9 mouse cellular contexts compared by ENCODE assay signal in the genomic region with DNA sequence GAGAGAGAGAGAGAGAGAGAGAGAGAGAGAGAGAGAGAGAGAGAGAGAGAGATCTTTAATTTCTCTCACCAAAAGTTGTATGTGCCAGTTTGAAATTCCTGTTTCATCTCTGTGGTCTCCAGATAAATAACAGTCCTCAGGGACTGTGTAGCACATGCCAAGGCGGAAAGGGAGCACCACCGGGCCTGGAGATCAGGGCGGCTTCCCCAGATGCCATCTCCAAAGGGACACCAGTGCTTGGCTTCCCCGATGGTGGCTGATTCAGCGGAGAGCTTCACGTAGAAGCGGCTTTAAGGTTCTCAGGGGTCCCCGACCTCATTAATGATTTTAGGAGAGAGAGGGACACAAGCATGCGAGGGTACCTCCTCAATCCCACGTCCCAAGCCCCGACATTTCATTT.
DNase-seq lines count a peak whose midpoint lies in the region; ATAC-seq and TF ChIP-seq lines count a peak whose summit lies in the region.
"Had no signal": no experiment of that assay in that cellular context is flagged by ENCODE, and none has a peak within 500 bp of the region (broad histone marks: within the 10 kb centered on the region; RNA-seq: fewer than 3 reads in every experiment).

No protein-coding gene starts in this region.

- peak overlapping the region; percentile 47 for H3K4me2 ChIP-seq in heart, embryonic 11.5 days
- H3K4me2 ChIP-seq in forebrain, embryonic 11.5 days (ENCODE audit: low read depth, low read length, severe bottlenecking): peak overlapping the region; percentile 19

- WGBS in heart, embryonic 11.5 days (ENCODE audit: insufficient replicate concordance): 24% methylated on average over 11 of the region's 11 CpGs
- 23% methylated on average over 11 of the region's 11 CpGs for WGBS in forebrain, embryonic 11.5 days
- 25% methylated on average over 11 of the region's 11 CpGs for WGBS in midbrain, embryonic 10.5 days

- H3K9ac ChIP-seq in heart, embryonic 11.5 days (ENCODE audit: low read depth, low read length): no peak overlapping the region
- H3K9ac ChIP-seq in forebrain, embryonic 11.5 days (ENCODE audit: low read length): no peak overlapping the region

- H3K27ac ChIP-seq in heart, embryonic 11.5 days (ENCODE audit: low read depth, low read length): no peak overlapping the region
- H3K27ac ChIP-seq in forebrain, embryonic 11.5 days (ENCODE audit: low read depth, low read length): no peak overlapping the region
- peak overlapping the region; percentile 82 for H3K27ac ChIP-seq in midbrain, embryonic 10.5 days (replicated peaks)

- H3K36me3 ChIP-seq in heart, embryonic 11.5 days (ENCODE audit: control insufficient read depth, insufficient read depth, low read length): no peaks in the 10 kb centered on the region
- no peaks in the 10 kb centered on the region for H3K36me3 ChIP-seq in E14TG2a.4 (ENCODE audit: insufficient read depth, low read length)
- no peaks in the 10 kb centered on the region for H3K36me3 ChIP-seq in forebrain, embryonic 11.5 days (ENCODE audit: control insufficient read depth, insufficient read depth, low read length)
- no peaks in the 10 kb centered on the region for H3K36me3 ChIP-seq in midbrain, embryonic 10.5 days

- TF ChIP-seq CTCF in E14TG2a.4 (conservative IDR thresholded peaks at IDR 0.05; ENCODE audit: low read length): no peak

- H3K4me1 ChIP-seq in heart, embryonic 11.5 days (ENCODE audit: control insufficient read depth, insufficient read depth, low read length): 0 out of 2 replicates have a peak, but pooled peaks cover 2% of the 10 kb centered on the region
- peaks cover 29% of the 10 kb centered on the region for H3K4me1 ChIP-seq in E14TG2a.4 (replicated peaks; ENCODE audit: low read depth, low read length)
- H3K4me1 ChIP-seq in forebrain, embryonic 11.5 days (replicated peaks; ENCODE audit: control insufficient read depth, insufficient read depth, low read length): peaks cover 8% of the 10 kb centered on the region
- H3K4me1 ChIP-seq in midbrain, embryonic 10.5 days: peaks cover 25% of the 10 kb centered on the region

- H3K27me3 ChIP-seq in heart, embryonic 11.5 days (ENCODE audit: control insufficient read depth, insufficient read depth, low read length): no peaks in the 10 kb centered on the region; the same call in 1 of the 2 replicates
- no peaks in the 10 kb centered on the region for H3K27me3 ChIP-seq in E14TG2a.4 (ENCODE audit: insufficient read depth, low read length)
- H3K27me3 ChIP-seq in forebrain, embryonic 11.5 days (ENCODE audit: control insufficient read depth, insufficient read depth, low read length): no peaks in the 10 kb centered on the region
- H3K27me3 ChIP-seq in midbrain, embryonic 10.5 days (ENCODE audit: low read depth, poor library complexity, severe bottlenecking): no peaks in the 10 kb centered on the region

- H3K4me3 ChIP-seq in heart, embryonic 11.5 days (ENCODE audit: low read depth, low read length): 0 out of 2 replicates have a peak overlapping the region, but pooled peaks have one; percentile 2
- 0 out of 2 replicates have a peak overlapping the region, but pooled peaks have one; percentile 20 for H3K4me3 ChIP-seq in E14TG2a.4 (replicated peaks; ENCODE audit: low read length)
- H3K4me3 ChIP-seq in forebrain, embryonic 11.5 days (ENCODE audit: low read depth, low read length): no peak overlapping the region
- peak overlapping the region; percentile 27 for H3K4me3 ChIP-seq in midbrain, embryonic 10.5 days

- H3K9me3 ChIP-seq in heart, embryonic 11.5 days (replicated peaks; ENCODE audit: control insufficient read depth, low read length): no peaks in the 10 kb centered on the region
- no peaks in the 10 kb centered on the region for H3K9me3 ChIP-seq in E14TG2a.4 (ENCODE audit: low read length)
- no peaks in the 10 kb centered on the region for H3K9me3 ChIP-seq in forebrain, embryonic 11.5 days (ENCODE audit: control insufficient read depth, low read length)
- H3K9me3 ChIP-seq in midbrain, embryonic 10.5 days (replicated peaks): no peaks in the 10 kb centered on the region

- no peak for DNase-seq in heart, adult 11 months
- DNase-seq in forebrain, embryonic 11.5 days (ENCODE audit: low spot score): peak; percentile 56
- DNase-seq in midbrain, embryonic 10.5 days (ENCODE audit: low spot score): peak; percentile 33
- DNase-seq in gastrocnemius, adult 8-10 months (ENCODE audit: low spot score in 2 of 2): no peak
- DNase-seq in gastrocnemius, adult 18-20 months (ENCODE audit: low spot score): no peak

- no peak for ATAC-seq in heart, embryonic 11.5 days (replicated peaks; ENCODE audit: insufficient number of reproducible peaks, low FRiP score, low TSS enrichment)
- 0 out of 2 replicates have a peak, but pooled peaks have one; percentile 21 for ATAC-seq in forebrain, embryonic 11.5 days (replicated peaks; ENCODE audit: low FRiP score)
- no peak for ATAC-seq in megakaryocyte-erythroid progenitor cell, adult 5-6 weeks (replicated peaks; ENCODE audit: low FRiP score, low TSS enrichment, poor library complexity, severe bottlenecking)
- ATAC-seq: CD4-positive, CD25-positive, alpha-beta regulatory T cell, adult 4 months had no signal

Comparison
In these comparisons a context has a peak if more than half of its experiments do, and no peak if none do; other contexts are left out.
1. DNase-seq: peak in forebrain, embryonic 11.5 days (single experiment) and midbrain, embryonic 10.5 days (single experiment); none in heart, adult 11 months (single experiment), gastrocnemius, adult 8-10 months (0 of 2) and gastrocnemius, adult 18-20 months (single experiment).